Mouse (Mus musculus) lung, adult 2 months (tissue): ENCODE measurements around the gene Htr5b. TPM values are rescaled to one million over a fixed set of nuclear protein-coding genes. Genes with fewer than 3 reads are reported as not detected.

Experiments
- DNase-seq: peaks from one replicate; pipeline ENCODE4 v3.0.0; 2022
- H3K4me1 ChIP-seq: fragments of 200-500 bp; 2 replicates; pipeline ENCODE4 v1.6.1; 2011; ENCODE audit warnings: low read length; ENCODE audit not compliant: control insufficient read depth, insufficient read depth
- H3K4me3 ChIP-seq: fragments of 200-500 bp; replicated peaks from 2 replicates; pipeline ENCODE3; 2011; ENCODE audit warnings: low read depth, mild to moderate bottlenecking, control low read depth, low read length; ENCODE audit errors: extremely low read depth
- CTCF ChIP-seq: fragments of 200-500 bp; IDR thresholded peaks from 2 replicates; pipeline ENCODE4 v1.5.1; 2011; ENCODE audit warnings: mild to moderate bottlenecking, low read length, control low read depth; ENCODE audit not compliant: insufficient read depth
- POLR2A ChIP-seq: fragments of 200-500 bp; IDR thresholded peaks from 2 replicates; pipeline ENCODE4 v1.6.1; 2011; ENCODE audit warnings: low read depth, mild to moderate bottlenecking, control low read depth, low read length, borderline replicate concordance; ENCODE audit errors: extremely low read depth
- WGBS: fragments of 180-500 bp; shearing (Covaris S2); methylation state at CpG from one replicate; pipeline ENCODE4 v1.1.7; 2018; 5-methylcytosine and 5-hydroxymethylcytosine counted together
- polyA plus RNA-seq: library from polyadenylated mRNA; depleted of rRNA; stranded (reverse); fragments of >200 nt; gene quantifications from 2 replicates; pipeline ENCODE4 v1.2.3, GENCODE M21; 2012

Htr5b gene
- polyA plus RNA-seq, 1 experiment: not detected

DNA sequence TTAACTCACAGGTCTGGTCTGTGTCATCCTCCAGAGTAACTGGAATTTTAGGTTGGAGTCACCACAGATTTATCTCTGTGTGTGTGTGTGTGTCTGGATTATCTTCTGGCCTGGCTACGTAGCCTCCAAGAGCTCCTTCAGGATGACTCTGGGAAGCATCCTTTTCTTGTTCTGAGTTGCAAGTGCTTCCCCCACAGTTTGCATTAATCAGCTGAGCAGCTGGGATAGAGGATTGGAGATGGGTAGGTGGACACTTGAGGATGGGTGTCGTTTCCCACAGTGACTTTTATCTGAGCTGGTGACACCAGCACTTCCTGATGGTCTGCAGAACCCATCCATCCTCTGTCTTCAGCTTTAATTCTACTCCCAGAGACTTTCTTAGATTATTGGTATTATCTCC is 18.6 kb upstream of the Htr5b start:
- no peak for DNase-seq
- TF ChIP-seq CTCF (no peak), POLR2A (no peak)
- H3K4me3 ChIP-seq: no peak overlapping the region
- H3K4me1 ChIP-seq: no peaks in the 10 kb centered on the region
- WGBS: 66% methylated on average over 2 of the region's 2 CpGs

DNA sequence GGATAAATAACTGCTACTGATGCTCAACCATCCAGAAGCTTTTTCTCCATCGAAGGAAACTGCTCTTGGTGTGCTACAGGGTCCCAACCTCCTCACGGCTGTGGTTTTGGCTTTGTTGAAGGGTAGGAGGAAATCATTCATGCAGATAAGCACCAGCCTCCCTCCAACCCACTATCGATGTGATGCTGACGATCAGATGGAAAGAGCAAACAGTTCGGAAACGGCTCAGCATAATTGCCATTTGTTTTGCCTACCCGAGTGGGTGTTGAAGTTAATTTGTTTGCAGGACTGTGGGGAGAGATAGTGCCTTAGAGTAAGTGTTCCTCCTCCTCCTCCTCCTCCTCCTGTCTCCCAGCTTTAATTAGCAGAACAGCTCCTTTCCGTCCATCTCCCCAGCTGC is 12.1 kb upstream of the Htr5b start:
- DNase-seq: no peak
- H3K4me1 ChIP-seq: no peaks in the 10 kb centered on the region
- no peak overlapping the region for H3K4me3 ChIP-seq
- 48% methylated on average over 8 of the region's 8 CpGs for WGBS
- TF ChIP-seq POLR2A (no peak), CTCF (no peak)

- WGBS: 57% methylated on average over 7 of the region's 7 CpGs
- Histone ChIP-seq H3K4me1 (no peaks in the 10 kb centered on the region), H3K4me3 (no peak overlapping the region)
- TF ChIP-seq POLR2A (no peak), CTCF (no peak)
- no peak for DNase-seq
Measured at GRCm38 (mm10) chr1:121531439-121531838, 3.2 kb upstream of the Htr5b start.

GRCm38 (mm10) chr1:121529286-121529685 is 1.0 kb upstream of the Htr5b start:
- TF ChIP-seq POLR2A: no peak
- no peak for TF ChIP-seq CTCF
- WGBS: 70% methylated on average over 6 of the region's 6 CpGs
- no peak overlapping the region for H3K4me3 ChIP-seq
- DNase-seq: no peak
- no peaks in the 10 kb centered on the region for H3K4me1 ChIP-seq

GRCm38 (mm10) chr1:121527600-121528398 is 466 bp downstream of the Htr5b start:
- H3K4me1 ChIP-seq: no peaks in the 10 kb centered on the region

GRCm38 (mm10) chr1:121527061-121527460 is 1.2 kb downstream of the Htr5b start:
- no peak overlapping the region for H3K4me3 ChIP-seq
- DNase-seq: no peak
- 52% methylated on average over 17 of the region's 17 CpGs for WGBS
- TF ChIP-seq CTCF (no peak), POLR2A (no peak)
- no peaks in the 10 kb centered on the region for H3K4me1 ChIP-seq

More at GRCm38 (mm10) chr1:121527600-121528398, 466 bp downstream of the Htr5b start:
- no peak overlapping the region for H3K4me3 ChIP-seq
- WGBS: 14% methylated on average over 55 of the region's 55 CpGs
- no peak for DNase-seq
- no peak for TF ChIP-seq CTCF

- Histone ChIP-seq H3K4me1 (no peaks in the 10 kb centered on the region), H3K4me3 (no peak overlapping the region)
- WGBS: 64% methylated on average over 1 of the region's 1 CpGs
- no peak for DNase-seq
- no peak for TF ChIP-seq CTCF
- TF ChIP-seq POLR2A: no peak
Measured at GRCm38 (mm10) chr1:121518609-121519008, 9.7 kb downstream of the Htr5b start.

- no peak for TF ChIP-seq CTCF
- TF ChIP-seq POLR2A: no peak
- Histone ChIP-seq H3K4me3 (no peak overlapping the region), H3K4me1 (no peaks in the 10 kb centered on the region)
- WGBS: 82% methylated on average over 2 of the region's 2 CpGs
- no peak for DNase-seq
Measured at GRCm38 (mm10) chr1:121511966-121512365, 16.3 kb downstream of the Htr5b start.

- no peak overlapping the region for H3K4me3 ChIP-seq
- TF ChIP-seq POLR2A: no peak
- TF ChIP-seq CTCF: no peak
- H3K4me1 ChIP-seq: no peaks in the 10 kb centered on the region
- DNase-seq: no peak
- 40% methylated on average over 2 of the region's 2 CpGs for WGBS
Measured at GRCm38 (mm10) chr1:121511186-121511585, 17.1 kb downstream of the Htr5b start.

GRCm38 (mm10) chr1:121510420-121511140 is 17.7 kb downstream of the Htr5b start:
- H3K4me1 ChIP-seq: no peaks in the 10 kb centered on the region
- no peak overlapping the region for H3K4me3 ChIP-seq
- DNase-seq: no peak
- WGBS: 83% methylated on average over 19 of the region's 19 CpGs
- no peak for TF ChIP-seq CTCF
- no peak for TF ChIP-seq POLR2A
